8 mouse cellular contexts compared by ENCODE assay signal in the genomic region with DNA sequence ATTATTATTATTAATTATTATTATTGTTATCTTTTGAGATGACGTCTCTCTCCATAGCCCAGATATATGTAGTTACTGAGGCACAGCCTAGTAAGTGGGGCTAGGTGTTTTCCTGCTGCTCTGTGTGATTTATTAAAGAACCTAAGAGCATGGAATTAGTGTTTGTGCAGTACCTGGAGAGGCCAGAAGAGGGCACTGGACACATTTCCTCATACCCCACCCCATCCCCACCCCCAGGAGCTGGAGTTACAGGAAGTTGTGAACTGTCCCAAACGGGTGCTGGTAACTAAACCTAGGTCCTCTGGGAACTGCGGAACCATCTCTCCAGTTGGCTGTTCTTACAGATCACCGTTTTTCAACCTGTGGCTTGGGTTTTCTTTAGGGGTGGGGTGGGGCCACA.
DNase-seq lines count a peak whose midpoint lies in the region; ATAC-seq and TF ChIP-seq lines count a peak whose summit lies in the region.

No protein-coding gene starts in this region.

- H3K4me1 ChIP-seq in hindbrain, postnatal 0 days (ENCODE audit: insufficient read depth, low read length): no peaks in the 10 kb centered on the region
- no peaks in the 10 kb centered on the region; the same call in 1 of the 2 replicates for H3K4me1 ChIP-seq in hindbrain, embryonic 16.5 days (ENCODE audit: control insufficient read depth, insufficient read depth, low read depth, low read length)
- H3K4me1 ChIP-seq in bone marrow, adult 2 months (ENCODE audit: control insufficient read depth, insufficient read depth, low read length): no peaks in the 10 kb centered on the region
- peaks cover 8% of the 10 kb centered on the region; the same call in 1 of the 2 replicates for H3K4me1 ChIP-seq in intestine, embryonic 16.5 days (ENCODE audit: control insufficient read depth, insufficient read depth, low read length)

- TF ChIP-seq POLR2A in bone marrow, adult 2 months (IDR thresholded peaks at IDR 0.05; ENCODE audit: borderline replicate concordance, control insufficient read depth, low read depth, low read length): no peak

- H3K9ac ChIP-seq in hindbrain, postnatal 0 days (replicated peaks; ENCODE audit: low read length): no peak overlapping the region
- H3K9ac ChIP-seq in hindbrain, embryonic 16.5 days (ENCODE audit: low read depth, low read length): no peak overlapping the region
- H3K9ac ChIP-seq in intestine, embryonic 16.5 days (ENCODE audit: low read depth, low read length): no peak overlapping the region

- TF ChIP-seq CTCF in hindbrain, postnatal 0 days (IDR thresholded peaks at IDR 0.05; ENCODE audit: low read depth): peak; percentile 48
- peak; percentile 7; the same call in 1 of the 2 replicates for TF ChIP-seq CTCF in bone marrow, adult 2 months (IDR thresholded peaks at IDR 0.05; ENCODE audit: control insufficient read depth, insufficient read depth, low read length)

- no peak for DNase-seq in hindbrain, postnatal 0 days (ENCODE audit: low spot score)
- peak; percentile 33 for DNase-seq in CD4-positive helper T cell, adult 2 months (ENCODE audit: low read depth, low spot score)
- no peak for DNase-seq in urinary bladder, postnatal 10 days (ENCODE audit: low spot score)
- no peak for DNase-seq in cerebellum, postnatal 25 days

- H3K36me3 ChIP-seq in hindbrain, postnatal 0 days (ENCODE audit: insufficient read depth, low read length): no peaks in the 10 kb centered on the region
- H3K36me3 ChIP-seq in hindbrain, embryonic 16.5 days (ENCODE audit: control insufficient read depth, insufficient read depth, low read length): no peaks in the 10 kb centered on the region
- no peaks in the 10 kb centered on the region for H3K36me3 ChIP-seq in intestine, embryonic 16.5 days (ENCODE audit: control insufficient read depth, insufficient read depth, low read length)

- 72% methylated on average over 4 of the region's 4 CpGs for WGBS in hindbrain, postnatal 0 days
- WGBS in hindbrain, embryonic 16.5 days: 79% methylated on average over 4 of the region's 4 CpGs
- 60% methylated on average over 4 of the region's 4 CpGs for WGBS in bone marrow, adult 2 months
- 77% methylated on average over 4 of the region's 4 CpGs for WGBS in intestine, embryonic 16.5 days

- no peak overlapping the region for H3K4me2 ChIP-seq in hindbrain, postnatal 0 days (ENCODE audit: low read depth, low read length)
- no peak overlapping the region for H3K4me2 ChIP-seq in hindbrain, embryonic 16.5 days (ENCODE audit: low read length)
- H3K4me2 ChIP-seq in intestine, embryonic 16.5 days (ENCODE audit: low read depth, low read length): no peak overlapping the region

- no peaks in the 10 kb centered on the region for H3K9me3 ChIP-seq in hindbrain, postnatal 0 days (ENCODE audit: low read length)
- H3K9me3 ChIP-seq in hindbrain, embryonic 16.5 days (ENCODE audit: control insufficient read depth, low read length): no peaks in the 10 kb centered on the region
- no peaks in the 10 kb centered on the region for H3K9me3 ChIP-seq in intestine, embryonic 16.5 days (ENCODE audit: control insufficient read depth, low read length)

- ATAC-seq in hindbrain, postnatal 0 days: no peak
- no peak for ATAC-seq in hindbrain, embryonic 16.5 days
- ATAC-seq in megakaryocyte progenitor cell, adult 5-6 weeks (replicated peaks; ENCODE audit: poor library complexity): peak; percentile 73
- no peak for ATAC-seq in intestine, embryonic 16.5 days

- no peak overlapping the region for H3K27ac ChIP-seq in hindbrain, postnatal 0 days
- no peak overlapping the region for H3K27ac ChIP-seq in hindbrain, embryonic 16.5 days (ENCODE audit: low read depth, low read length)
- H3K27ac ChIP-seq in bone marrow, adult 2 months (ENCODE audit: control insufficient read depth, insufficient read depth, low read depth, low read length, poor library complexity): no peak overlapping the region
- H3K27ac ChIP-seq in intestine, embryonic 16.5 days (ENCODE audit: low read length): no peak overlapping the region

- H3K4me3 ChIP-seq in hindbrain, postnatal 0 days (ENCODE audit: low read length): no peak overlapping the region
- no peak overlapping the region for H3K4me3 ChIP-seq in hindbrain, embryonic 16.5 days (ENCODE audit: low read length)
- no peak overlapping the region for H3K4me3 ChIP-seq in bone marrow, adult 2 months (replicated peaks; ENCODE audit: control insufficient read depth, low read depth, low read length)
- H3K4me3 ChIP-seq in intestine, embryonic 16.5 days (ENCODE audit: low read length): no peak overlapping the region

- H3K27me3 ChIP-seq in hindbrain, postnatal 0 days (ENCODE audit: insufficient read depth, low read length): no peaks in the 10 kb centered on the region
- no peaks in the 10 kb centered on the region for H3K27me3 ChIP-seq in hindbrain, embryonic 16.5 days (replicated peaks; ENCODE audit: control insufficient read depth, insufficient read depth, low read length)
- no peaks in the 10 kb centered on the region for H3K27me3 ChIP-seq in intestine, embryonic 16.5 days (replicated peaks; ENCODE audit: control insufficient read depth, insufficient read depth, low read length)
